Mouse (Mus musculus) forebrain, postnatal 0 days (tissue): ENCODE measurements around the gene Vmn2r59. TPM values are rescaled to one million over a fixed set of nuclear protein-coding genes. Genes with fewer than 3 reads are reported as not detected.
"Not testable (repeated sequence)": the region's sequence is repeated elsewhere in the genome, so short reads cannot be mapped to it uniquely, and the experiment has no call there.

Experiments used
- ATAC-seq: fragments of 200-750 bp; cut with Nextera tagmentation; 2 replicates; pipeline ENCODE4 v1.8.0; 2017; ENCODE audit warnings: mild to moderate bottlenecking, moderate library complexity
- DNase-seq: peaks from one replicate; pipeline ENCODE4 v3.0.0-alpha.2; 2015
- H3K27ac ChIP-seq: fragments of 300-500 bp; sonication (generic); 2 replicates; pipeline ENCODE4 v1.5.1; 2014; ENCODE audit warnings: low read depth, mild to moderate bottlenecking, antibody characterized with exemption, low read length, moderate library complexity, mixed read lengths
- H3K27me3 ChIP-seq: fragments of 300-500 bp; sonication (generic); 2 replicates; pipeline ENCODE4 v1.6.1; 2014; ENCODE audit warnings: mild to moderate bottlenecking, low read length, mixed read lengths; ENCODE audit not compliant: insufficient read depth
- H3K36me3 ChIP-seq: fragments of 300-500 bp; sonication (generic); 2 replicates; pipeline ENCODE4 v1.6.1; 2014; ENCODE audit warnings: mild to moderate bottlenecking, moderate library complexity; ENCODE audit not compliant: insufficient read depth
- H3K4me1 ChIP-seq: fragments of 300-500 bp; sonication (generic); 2 replicates; pipeline ENCODE4 v1.6.1; 2014; ENCODE audit warnings: antibody characterized with exemption; ENCODE audit not compliant: insufficient read depth
- H3K4me2 ChIP-seq: fragments of 300-500 bp; sonication (generic); 2 replicates; pipeline ENCODE4 v1.6.1; 2014; ENCODE audit warnings: low read depth, mild to moderate bottlenecking, moderate library complexity
- H3K4me3 ChIP-seq: fragments of 300-500 bp; sonication (generic); 2 replicates; pipeline ENCODE4 v1.5.1; 2014; ENCODE audit warnings: low read depth, low read length, mixed read lengths
- H3K9ac ChIP-seq: fragments of 300-500 bp; sonication (generic); 2 replicates; pipeline ENCODE4 v1.6.1; 2014; ENCODE audit warnings: mild to moderate bottlenecking
- H3K9me3 ChIP-seq: fragments of 300-500 bp; sonication (generic); 2 replicates; pipeline ENCODE4 v1.6.1; 2016; ENCODE audit warnings: low read length
- CTCF ChIP-seq: sonication (generic); IDR thresholded peaks from 2 replicates; pipeline ENCODE4 v1.5.1; 2016; ENCODE audit warnings: antibody characterized with exemption, control low read depth, low read depth
- WGBS: fragments of 180-500 bp; shearing (Covaris S2); extraction: QIAGEN DNeasy Blood & Tissue Kit; methylation state at CpG from one replicate; pipeline ENCODE4 v1.1.7; 2014; 5-methylcytosine and 5-hydroxymethylcytosine counted together
- polyA plus RNA-seq: library from polyadenylated mRNA; unstranded; fragments of >200 nt; fragmentation: Nextera tagmentation; extraction: Ambion mirVana; gene quantifications from 2 replicates; pipeline ENCODE4 v1.2.1, GENCODE M21; 2015
- total RNA-seq: library from RNA; depleted of rRNA; stranded (reverse); fragments of >200 nt; gene quantifications from 2 replicates; pipeline ENCODE4 v1.2.3, GENCODE M21; 2014; rRNA removed

Gene Vmn2r59
- total RNA-seq: not detected in 2 replicates
- polyA plus RNA-seq: not detected in 2 replicates

DNA sequence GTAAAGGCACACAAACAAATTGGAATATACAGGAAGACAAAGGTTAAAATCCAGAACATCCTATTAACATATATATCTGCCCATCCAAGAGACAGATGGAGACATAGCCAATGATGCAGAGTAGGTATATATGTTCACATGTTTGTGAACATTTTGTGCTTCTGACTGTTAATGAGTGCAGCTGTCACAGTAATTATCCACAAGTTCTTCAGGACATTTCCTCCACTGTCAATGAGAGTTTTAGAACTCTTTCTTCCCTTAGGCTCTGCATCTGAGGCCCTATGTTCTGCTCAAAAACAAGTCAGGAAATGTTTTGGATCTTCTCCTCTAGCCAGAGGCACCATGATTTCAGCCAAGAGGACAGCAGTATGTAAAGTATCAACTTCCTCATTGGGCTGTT is at the start of gene Vmn2r59:
TSS of gene Vmn2r59 (minus strand) at position 101 of the 400 bp plus-strand sequence.
- no peak within 1 kb of the TSS for H3K27ac ChIP-seq
- ATAC-seq (no peak), DNase-seq (no peak)
- no peak within 1 kb of the TSS for H3K4me2 ChIP-seq
- no peaks in the 10 kb centered on the region for H3K27me3 ChIP-seq
- H3K4me3 ChIP-seq: no peak within 1 kb of the TSS
- no peak for TF ChIP-seq CTCF
- H3K9me3 ChIP-seq: 0 out of 2 replicates have a peak, but pooled peaks cover 10% of the 10 kb centered on the region
- no peaks in the 10 kb centered on the region for H3K4me1 ChIP-seq
- no peak within 1 kb of the TSS for H3K9ac ChIP-seq
- H3K36me3 ChIP-seq: no peaks in the 10 kb centered on the region

DNA sequence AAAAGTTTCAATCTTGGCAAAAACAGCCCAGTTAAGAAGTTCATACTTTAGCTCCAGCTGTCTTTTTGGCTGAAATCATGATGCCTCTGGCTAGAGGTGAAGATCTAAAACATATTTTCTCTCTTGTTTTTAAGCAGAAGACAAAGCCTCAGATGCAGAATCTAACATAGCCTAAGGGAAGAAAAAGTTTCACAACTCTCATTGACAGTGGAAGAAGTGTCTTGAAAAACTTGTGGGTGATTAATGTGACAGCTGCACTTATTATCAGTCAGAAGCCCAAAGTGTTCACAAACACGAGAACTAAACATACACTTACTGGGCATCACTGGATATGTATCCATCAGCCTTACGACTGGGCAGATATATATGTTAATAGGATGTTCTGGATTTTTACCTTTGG is 48.6 kb upstream of the Vmn2r59 start, which contains the start of gene Vmn2r60:
TSS of gene Vmn2r60 (plus strand) at position 301 of the 400 bp plus-strand sequence.
- Histone ChIP-seq H3K27ac (no peak within 1 kb of the TSS), H3K4me1 (no peaks in the 10 kb centered on the region), H3K9ac (no peak within 1 kb of the TSS), H3K27me3 (no peaks in the 10 kb centered on the region), H3K4me3 (no peak within 1 kb of the TSS), H3K9me3 (0 out of 2 replicates have a peak, but pooled peaks cover 4% of the 10 kb centered on the region), H3K4me2 (no peak within 1 kb of the TSS), H3K36me3 (no peaks in the 10 kb centered on the region)
- ATAC-seq (no peak), DNase-seq (no peak)
- TF ChIP-seq CTCF: no peak
- 73% methylated on average over 2 of the region's 2 CpGs for WGBS

DNA sequence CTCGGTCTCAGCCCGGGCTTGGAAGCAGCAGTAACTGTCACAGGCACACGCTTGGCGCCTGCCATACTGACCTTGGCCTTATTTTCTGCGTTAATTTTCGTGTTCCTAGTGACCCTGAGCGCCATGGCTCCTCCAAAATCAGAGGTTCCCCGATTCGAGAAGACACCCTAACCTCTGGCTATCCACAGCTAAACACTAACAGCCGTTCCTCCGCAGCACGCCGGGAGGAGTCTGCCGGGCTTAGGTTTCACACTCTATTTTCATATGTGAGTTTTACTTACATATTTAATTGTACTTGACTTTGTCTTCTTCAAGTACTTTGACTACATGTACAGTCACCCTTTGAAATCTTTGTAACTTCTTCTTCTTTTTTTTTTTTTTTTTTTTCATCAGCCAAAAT is 48.2 kb upstream of the Vmn2r59 start:
- not testable (repeated sequence) for H3K4me1 ChIP-seq, H3K4me2 ChIP-seq, H3K36me3 ChIP-seq, H3K9me3 ChIP-seq, H3K27ac ChIP-seq, DNase-seq, H3K4me3 ChIP-seq, ATAC-seq, H3K27me3 ChIP-seq, H3K9ac ChIP-seq
- WGBS: 81% methylated on average over 14 of the region's 14 CpGs

Other genes with a start within 250 kb of the Vmn2r59 start
- not detected in 2 replicates for gene Vmn2r58, start 186.3 kb downstream of the Vmn2r59 start, total RNA-seq
- gene Vmn2r58, start 186.3 kb downstream of the Vmn2r59 start, polyA plus RNA-seq: not detected in 2 replicates
- not detected in 2 replicates for gene Vmn2r60, start 48.7 kb upstream of the Vmn2r59 start, total RNA-seq
- not detected in 2 replicates for gene Vmn2r60, start 48.7 kb upstream of the Vmn2r59 start, polyA plus RNA-seq
- not detected in 2 replicates for gene Vmn2r61, start 201.0 kb upstream of the Vmn2r59 start, total RNA-seq
- gene Vmn2r61, start 201.0 kb upstream of the Vmn2r59 start, polyA plus RNA-seq: not detected in 2 replicates